Mouse (Mus musculus): ENCODE results near the gene Als2cr12.

DNA sequence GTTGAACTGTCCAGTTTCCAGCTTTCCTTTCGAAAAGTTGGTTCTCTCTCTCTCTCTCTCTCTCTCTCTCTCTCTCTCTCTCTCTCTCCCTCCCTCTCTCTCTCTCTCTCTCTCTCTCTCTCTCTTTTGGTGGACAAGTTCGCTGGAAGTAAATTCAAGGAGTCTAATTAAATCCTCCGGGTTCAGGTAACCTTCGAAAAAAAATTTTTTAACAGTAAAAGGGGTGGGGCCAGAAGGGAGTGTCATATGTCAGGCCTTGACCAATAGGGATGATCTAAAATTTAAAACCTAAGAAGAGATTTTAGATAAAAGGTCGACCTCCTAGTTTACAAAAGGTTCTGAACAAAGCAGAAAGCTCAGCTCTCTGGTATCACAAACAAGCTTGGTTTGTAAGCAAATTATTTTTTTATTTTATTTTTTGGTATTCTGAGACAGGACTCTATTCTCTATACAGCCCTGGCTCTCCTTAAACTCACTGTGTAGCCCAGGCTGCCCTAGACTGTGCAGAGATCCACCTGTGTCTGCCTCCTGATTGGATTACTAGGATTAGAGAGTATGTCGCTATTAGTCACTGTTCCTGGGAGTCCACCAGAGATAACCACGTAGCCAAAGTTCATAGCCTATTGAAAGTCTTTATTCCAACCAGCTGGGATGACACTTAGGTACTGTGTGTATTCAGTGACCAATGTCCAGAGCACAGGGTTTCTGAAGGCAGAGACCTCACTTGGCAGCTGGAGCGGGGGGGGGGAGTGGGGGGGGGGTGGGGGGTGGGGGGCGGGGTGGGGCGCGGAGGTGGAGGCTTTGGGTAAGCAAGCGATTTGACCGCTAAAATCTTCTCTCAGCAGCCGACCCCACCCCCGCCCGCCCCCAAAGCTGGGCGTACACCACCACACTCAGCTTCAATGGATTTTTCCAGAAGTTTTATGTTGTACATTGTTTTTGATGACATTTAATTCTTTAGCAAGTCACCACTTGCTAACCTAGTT is 16.6 kb upstream of the Als2cr12 start:
- TF ChIP-seq CTCF (IDR thresholded peaks at IDR 0.05; ENCODE audit: borderline replicate concordance, control insufficient read depth, extremely low read depth, insufficient read depth, low read length, poor library complexity) (no peak), POLR2A (IDR thresholded peaks at IDR 0.05; ENCODE audit: control insufficient read depth, extremely low read depth, insufficient read depth, low read length, poor library complexity) (no peak)

Measured in thymus, adult 2 months (tissue).